Mouse (Mus musculus) G1E (cell line): ENCODE measurements around the gene Eml2.

Experiments used
- CTCF ChIP-seq: IDR thresholded peaks from 2 replicates; pipeline ENCODE4 v1.5.1; 2012; ENCODE audit warnings: low read depth, low read length, inconsistent platforms, mixed read lengths
- GATA1 ChIP-seq: IDR thresholded peaks from 2 replicates; pipeline ENCODE4 v1.6.1; 2012; ENCODE audit warnings: borderline replicate concordance, low read length, inconsistent platforms, mixed read lengths
- POLR2AphosphoS5 ChIP-seq: IDR thresholded peaks from 2 replicates; pipeline ENCODE4 v1.6.1; 2012; ENCODE audit warnings: low read depth, low read length, inconsistent platforms; ENCODE audit not compliant: insufficient replicate concordance
- TAL1 ChIP-seq: conservative IDR thresholded peaks from 2 replicates; pipeline ENCODE4 v1.6.1; 2012; ENCODE audit warnings: low read depth, low read length, inconsistent platforms, mixed read lengths

- TF ChIP-seq CTCF (no peak), TAL1 (no peak), GATA1 (no peak), POLR2AphosphoS5 (no peak)
Measured at GRCm38 (mm10) chr7:19163752-19164151, 12.5 kb upstream of the Eml2 start.
